Mouse (Mus musculus) cerebellum, postnatal 4 days (tissue): ENCODE results near the gene Plk3.
A peak's percentile ranks its signal among the peaks of the same experiment; 100 is the strongest.
"Not testable (repeated sequence)": the region's sequence is repeated elsewhere in the genome, so short reads cannot be mapped to it uniquely, and the experiment has no call there.

ENCODE experiments used
- DNase-seq, 2 experiments: peaks; one replicate each; pipeline ENCODE4 v3.0.0; 2022; ENCODE audit warnings: low spot score in 2 of 2, mixed read lengths in 1 of 2

Gene Plk3

GRCm38 (mm10) chr4:117133817-117134600, at the start of gene Plk3:
Plk3 (minus strand) TSS chr4:117133963.
- peak; percentile 92 to 97 for DNase-seq

- not testable (repeated sequence) for DNase-seq
Measured at GRCm38 (mm10) chr4:117182759-117183096, 49.0 kb upstream of the Plk3 start.

- peak; percentile 86 to 89 for DNase-seq
Measured at GRCm38 (mm10) chr4:117181863-117182758, 48.3 kb upstream of the Plk3 start, which contains the start of gene Kif2c. Kif2c (minus strand) TSS chr4:117182639.

GRCm38 (mm10) chr4:117169936-117170335, 36.2 kb upstream of the Plk3 start:
- no peak for DNase-seq

- no peak for DNase-seq
Measured at GRCm38 (mm10) chr4:117161183-117161582, 27.4 kb upstream of the Plk3 start.

- DNase-seq, result no peak
Measured at GRCm38 (mm10) chr4:117159666-117160065, 25.9 kb upstream of the Plk3 start.

- no peak for DNase-seq
Measured at GRCm38 (mm10) chr4:117156372-117156771, 22.6 kb upstream of the Plk3 start.

- DNase-seq, result peak; percentile 61 to 79
Measured at GRCm38 (mm10) chr4:117155792-117156355, 22.1 kb upstream of the Plk3 start, which contains the start of gene Rps8. Rps8 (minus strand) TSS chr4:117156243.

- no peak for DNase-seq
Measured at GRCm38 (mm10) chr4:117155020-117155791, 21.4 kb upstream of the Plk3 start.

- DNase-seq, result no peak
Measured at GRCm38 (mm10) chr4:117152714-117153113, 19.0 kb upstream of the Plk3 start.

- no peak for DNase-seq
Measured at GRCm38 (mm10) chr4:117151416-117151815, 17.7 kb upstream of the Plk3 start.

- DNase-seq, result no peak
Measured at GRCm38 (mm10) chr4:117150212-117150733, 16.5 kb upstream of the Plk3 start.

- no peak for DNase-seq
Measured at GRCm38 (mm10) chr4:117149291-117150211, 15.8 kb upstream of the Plk3 start.

GRCm38 (mm10) chr4:117148815-117149214, 15.1 kb upstream of the Plk3 start:
- no peak for DNase-seq

- no peak for DNase-seq
Measured at GRCm38 (mm10) chr4:117148047-117148713, 14.4 kb upstream of the Plk3 start.

- DNase-seq, result peak; percentile 69 to 85
Measured at GRCm38 (mm10) chr4:117146176-117146575, 12.4 kb upstream of the Plk3 start.

GRCm38 (mm10) chr4:117145248-117145647, 11.5 kb upstream of the Plk3 start:
- no peak for DNase-seq

- DNase-seq, result no peak
Measured at GRCm38 (mm10) chr4:117143023-117143422, 9.3 kb upstream of the Plk3 start.

- DNase-seq, result no peak
Measured at GRCm38 (mm10) chr4:117140613-117141012, 6.8 kb upstream of the Plk3 start.

GRCm38 (mm10) chr4:117139217-117139612, 5.5 kb upstream of the Plk3 start:
- DNase-seq, result no peak
